Mouse (Mus musculus): ENCODE results near the gene Uroc1. TPM values are rescaled to one million over a fixed set of nuclear protein-coding genes. Genes with fewer than 3 reads are reported as not detected.

The Uroc1 gene
- polyA plus RNA-seq, 1 experiment from 2014 or later = 23.2 TPM

GRCm38 (mm10) chr6:90390629-90391028 lies 57.5 kb downstream of the Uroc1 start:
- no peak overlapping the region for H3K27ac ChIP-seq (replicated peaks)
- no peak overlapping the region for H3K4me3 ChIP-seq (replicated peaks)
- no peak overlapping the region for H3K9ac ChIP-seq
- WGBS (ENCODE audit: insufficient replicate concordance) = 68% methylated on average over 4 of the region's 4 CpGs
- H3K4me1 ChIP-seq (replicated peaks) = peaks cover 4% of the 10 kb centered on the region; the same call in 1 of the 2 replicates
- peaks cover 48% of the 10 kb centered on the region for H3K36me3 ChIP-seq (replicated peaks)
- no peaks in the 10 kb centered on the region for H3K27me3 ChIP-seq
- H3K9me3 ChIP-seq (replicated peaks) = no peaks in the 10 kb centered on the region
- no peak for ATAC-seq (ENCODE audit: insufficient read depth)
- no peak overlapping the region for H3K4me2 ChIP-seq

GRCm38 (mm10) chr6:90393948-90394347 lies 60.9 kb downstream of the Uroc1 start:
- 56% methylated on average over 3 of the region's 3 CpGs for WGBS (ENCODE audit: insufficient replicate concordance)
- H3K9ac ChIP-seq = no peak overlapping the region

GRCm38 (mm10) chr6:90395751-90396150 lies 62.7 kb downstream of the Uroc1 start:
- no peak overlapping the region for H3K4me2 ChIP-seq
- H3K4me3 ChIP-seq (replicated peaks) = no peak overlapping the region
- WGBS (ENCODE audit: insufficient replicate concordance) = 70% methylated on average over 2 of the region's 2 CpGs
- H3K9ac ChIP-seq = no peak overlapping the region
- no peaks in the 10 kb centered on the region for H3K9me3 ChIP-seq (replicated peaks)
- no peaks in the 10 kb centered on the region for H3K27me3 ChIP-seq
- H3K27ac ChIP-seq (replicated peaks) = no peak overlapping the region
- no peak for ATAC-seq (ENCODE audit: insufficient read depth)
- H3K36me3 ChIP-seq (replicated peaks) = peaks cover 28% of the 10 kb centered on the region; the same call in 1 of the 2 replicates
- H3K4me1 ChIP-seq (replicated peaks) = peaks cover 7% of the 10 kb centered on the region; the same call in 1 of the 2 replicates

More at GRCm38 (mm10) chr6:90393948-90394347, 60.9 kb downstream of the Uroc1 start:
- Histone ChIP-seq H3K9me3 (replicated peaks) (no peaks in the 10 kb centered on the region), H3K4me2 (no peak overlapping the region), H3K36me3 (replicated peaks) (peaks cover 33% of the 10 kb centered on the region), H3K27me3 (no peaks in the 10 kb centered on the region), H3K4me3 (replicated peaks) (no peak overlapping the region), H3K27ac (replicated peaks) (0 out of 2 replicates have a peak overlapping the region, but pooled peaks have one; percentile 25), H3K4me1 (replicated peaks) (peaks cover 7% of the 10 kb centered on the region; the same call in 1 of the 2 replicates)
- ATAC-seq (ENCODE audit: insufficient read depth) = peak; percentile 79

GRCm38 (mm10) chr6:90397291-90397690 lies 64.2 kb downstream of the Uroc1 start:
- Histone ChIP-seq H3K9me3 (replicated peaks) (no peaks in the 10 kb centered on the region), H3K27me3 (no peaks in the 10 kb centered on the region), H3K4me2 (no peak overlapping the region), H3K27ac (replicated peaks) (0 out of 2 replicates have a peak overlapping the region, but pooled peaks have one; percentile 24), H3K9ac (no peak overlapping the region), H3K4me3 (replicated peaks) (no peak overlapping the region), H3K4me1 (replicated peaks) (peaks cover 7% of the 10 kb centered on the region; the same call in 1 of the 2 replicates), H3K36me3 (replicated peaks) (peaks cover 34% of the 10 kb centered on the region)
- 68% methylated on average over 3 of the region's 3 CpGs for WGBS (ENCODE audit: insufficient replicate concordance)
- ATAC-seq (ENCODE audit: insufficient read depth) = 0 out of 2 replicates have a peak, but pooled peaks have one; percentile 25

DNA sequence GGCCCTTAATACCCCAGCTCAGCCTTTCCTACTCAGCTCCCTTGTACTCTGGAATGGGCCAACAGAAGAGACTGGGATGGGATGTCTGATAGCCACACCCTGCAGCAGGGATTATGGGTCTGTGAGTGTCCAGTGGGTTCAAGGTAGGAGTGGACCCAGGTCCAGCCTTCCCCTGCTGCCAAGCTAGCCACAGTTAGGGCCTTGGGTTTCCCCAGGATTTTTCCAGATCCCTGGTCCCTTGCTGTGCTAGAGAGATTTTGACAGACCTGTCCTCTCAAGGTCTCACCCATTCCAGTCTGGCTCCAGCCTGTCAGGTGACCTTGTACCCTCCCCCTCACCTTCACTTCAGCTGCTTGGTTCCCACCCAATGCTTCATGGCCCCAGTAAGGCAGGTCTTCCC lies 75.5 kb downstream of the Uroc1 start:
- no peaks in the 10 kb centered on the region for H3K36me3 ChIP-seq (replicated peaks)
- no peaks in the 10 kb centered on the region for H3K9me3 ChIP-seq (replicated peaks)
- H3K27me3 ChIP-seq = no peaks in the 10 kb centered on the region
- ATAC-seq (ENCODE audit: insufficient read depth) = no peak
- no peak overlapping the region for H3K4me2 ChIP-seq
- H3K27ac ChIP-seq (replicated peaks) = no peak overlapping the region
- no peaks in the 10 kb centered on the region for H3K4me1 ChIP-seq (replicated peaks)
- H3K9ac ChIP-seq = no peak overlapping the region
- no peak overlapping the region for H3K4me3 ChIP-seq (replicated peaks)

- no peak overlapping the region for H3K4me2 ChIP-seq
- no peaks in the 10 kb centered on the region for H3K9me3 ChIP-seq (replicated peaks)
- no peak for ATAC-seq (ENCODE audit: insufficient read depth)
- no peak overlapping the region for H3K9ac ChIP-seq
- H3K36me3 ChIP-seq (replicated peaks) = no peaks in the 10 kb centered on the region
- 39% methylated on average over 1 of the region's 1 CpGs for WGBS (ENCODE audit: insufficient replicate concordance)
- H3K4me1 ChIP-seq (replicated peaks) = no peaks in the 10 kb centered on the region
- H3K4me3 ChIP-seq (replicated peaks) = no peak overlapping the region
- H3K27ac ChIP-seq (replicated peaks) = no peak overlapping the region
- no peaks in the 10 kb centered on the region for H3K27me3 ChIP-seq
These were observed 77.9 kb downstream of the Uroc1 start for GRCm38 (mm10) chr6:90410972-90411371.

DNA sequence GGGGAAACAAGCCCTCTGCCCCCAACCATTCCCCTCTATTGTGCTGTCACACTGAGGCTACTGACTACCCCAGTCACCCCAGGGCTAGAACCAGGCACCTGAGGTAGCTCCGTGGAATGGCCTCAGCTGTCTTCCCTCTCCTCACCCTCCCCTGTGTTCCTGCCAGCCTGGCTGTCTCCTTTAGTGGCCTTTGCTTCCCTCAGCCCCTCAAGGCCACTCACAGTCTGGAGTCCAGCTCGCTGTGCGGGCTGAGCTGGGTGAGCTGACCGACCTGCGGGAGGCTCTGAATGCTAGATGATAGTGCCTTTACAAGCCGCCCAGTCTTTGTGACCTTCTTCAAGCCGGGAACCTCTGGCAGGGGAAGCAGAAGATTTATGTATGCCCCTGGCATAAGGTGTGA lies 78.8 kb downstream of the Uroc1 start:
- H3K4me3 ChIP-seq (replicated peaks) = no peak overlapping the region
- ATAC-seq (ENCODE audit: insufficient read depth) = no peak
- 65% methylated on average over 7 of the region's 7 CpGs for WGBS (ENCODE audit: insufficient replicate concordance)

More for the DNA sequence above, 78.8 kb downstream of the Uroc1 start:
- Histone ChIP-seq H3K4me2 (no peak overlapping the region), H3K4me1 (replicated peaks) (no peaks in the 10 kb centered on the region), H3K9ac (no peak overlapping the region), H3K9me3 (replicated peaks) (no peaks in the 10 kb centered on the region), H3K27me3 (no peaks in the 10 kb centered on the region), H3K27ac (replicated peaks) (no peak overlapping the region), H3K36me3 (replicated peaks) (no peaks in the 10 kb centered on the region)

Other genes starting within 250 kb of the Uroc1 start
- not detected in 2 replicates for gene Vmn1r50, start 231.9 kb upstream of the Uroc1 start, polyA plus RNA-seq (2015; fragmentation: Nextera tagmentation; extraction: Ambion mirVana)
- not detected in 2 replicates for gene Vmn1r51, start 210.7 kb upstream of the Uroc1 start, polyA plus RNA-seq (2015; fragmentation: Nextera tagmentation; extraction: Ambion mirVana)
- not detected in 2 replicates for gene Vmn1r52, start 158.5 kb upstream of the Uroc1 start, polyA plus RNA-seq (2015; fragmentation: Nextera tagmentation; extraction: Ambion mirVana)
- not detected in 2 replicates for gene V1ra8, start 130.5 kb upstream of the Uroc1 start, polyA plus RNA-seq (2015; fragmentation: Nextera tagmentation; extraction: Ambion mirVana)
- gene Vmn1r53, start 108.8 kb upstream of the Uroc1 start, polyA plus RNA-seq (2015; fragmentation: Nextera tagmentation; extraction: Ambion mirVana) = not detected in 2 replicates
- not detected in 2 replicates for gene Vmn1r54, start 87.0 kb upstream of the Uroc1 start, polyA plus RNA-seq (2015; fragmentation: Nextera tagmentation; extraction: Ambion mirVana)
- 0.10 TPM in 1 of 2 replicates, not detected in the other for gene BC048671, start 32.1 kb upstream of the Uroc1 start, polyA plus RNA-seq (2015; fragmentation: Nextera tagmentation; extraction: Ambion mirVana)
- gene Chst13, start 8.1 kb upstream of the Uroc1 start, polyA plus RNA-seq (2015; fragmentation: Nextera tagmentation; extraction: Ambion mirVana) = 13.9 and 15.1 TPM in 2 replicates
- 2.9 and 3.0 TPM in 2 replicates for gene Zxdc, start 36.2 kb downstream of the Uroc1 start, polyA plus RNA-seq (2015; fragmentation: Nextera tagmentation; extraction: Ambion mirVana)
- 0.08 TPM in 1 of 2 replicates, not detected in the other for gene Cfap100, start 95.5 kb downstream of the Uroc1 start, polyA plus RNA-seq (2015; fragmentation: Nextera tagmentation; extraction: Ambion mirVana)
- gene Klf15, start 129.3 kb downstream of the Uroc1 start, polyA plus RNA-seq (2015; fragmentation: Nextera tagmentation; extraction: Ambion mirVana) = 18.4 and 22.4 TPM in 2 replicates
- gene Aldh1l1, start 153.1 kb downstream of the Uroc1 start, polyA plus RNA-seq (2015; fragmentation: Nextera tagmentation; extraction: Ambion mirVana) = 32.1 and 39.0 TPM in 2 replicates